Mouse (Mus musculus) G1E (cell line): ENCODE measurements around the gene Smg7.

Experiments
- CTCF ChIP-seq: IDR thresholded peaks from 2 replicates; pipeline ENCODE4 v1.5.1; 2012; ENCODE audit warnings: low read depth, low read length, inconsistent platforms, mixed read lengths
- GATA2 ChIP-seq: IDR thresholded peaks from 2 replicates; pipeline ENCODE4 v1.6.1; 2012; ENCODE audit warnings: low read depth, low read length, inconsistent platforms, borderline replicate concordance

DNA sequence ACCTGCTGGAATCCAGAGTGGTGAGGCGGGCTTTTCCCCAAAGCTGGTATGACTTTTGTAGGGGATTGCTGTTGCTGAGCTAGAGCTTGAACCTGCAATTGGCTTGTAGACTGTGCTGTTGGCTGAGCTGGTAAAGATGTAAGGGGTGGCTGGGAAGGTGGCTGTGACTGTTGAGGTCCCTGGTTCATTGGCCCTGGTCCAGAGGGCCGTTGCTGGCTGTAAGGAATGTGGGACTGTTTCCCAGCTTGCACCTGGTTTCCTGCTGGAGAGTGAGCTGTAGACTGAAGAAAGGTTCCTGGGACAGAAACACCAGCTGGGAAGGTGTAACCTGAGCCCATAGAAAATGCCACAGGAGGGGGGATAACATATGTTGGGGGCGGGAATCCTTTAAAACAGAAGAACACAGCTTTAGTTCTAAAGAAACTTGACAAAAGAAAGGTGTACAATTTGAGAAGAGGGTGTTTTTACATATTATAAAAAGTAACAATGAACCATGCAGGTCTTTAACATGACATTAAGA is 57.2 kb downstream of the Smg7 start:
- no peak for TF ChIP-seq CTCF
- TF ChIP-seq GATA2: no peak
